Mouse (Mus musculus) MEL (cell line): ENCODE results near the gene Nmnat3. TPM values are rescaled to one million over a fixed set of nuclear protein-coding genes. Genes with fewer than 3 reads are reported as not detected.

ENCODE experiments used
- DNase-seq: peaks from one replicate; pipeline ENCODE4 v3.0.0; 2011; ENCODE audit warnings: low read depth, low spot score
- H3K27ac ChIP-seq: 2 replicates; pipeline ENCODE4 v1.5.1; 2012; ENCODE audit warnings: low read depth, mild to moderate bottlenecking, control low read depth, low read length, moderate library complexity; ENCODE audit not compliant: control insufficient read depth
- H3K27me3 ChIP-seq, 2 experiments: fragments of 150-350 bp in 1 of 2; sonication (generic) in 1 of 2; 2 replicates each; pipeline ENCODE4 v1.6.1; 2012; ENCODE audit warnings: low read length in 2 of 2, mild to moderate bottlenecking in 2 of 2, improper control_type of control experiment in 1 of 2, moderate library complexity in 1 of 2; ENCODE audit not compliant: insufficient read depth in 2 of 2, control insufficient read depth in 1 of 2
- H3K36me3 ChIP-seq, 2 experiments: 2 replicates each; pipeline ENCODE4 v1.6.1; 2012 to 2014; ENCODE audit warnings: low read length in 2 of 2, improper control_type of control experiment in 1 of 2, inconsistent platforms in 1 of 2, mild to moderate bottlenecking in 1 of 2; ENCODE audit not compliant: insufficient read depth in 2 of 2, control insufficient read depth in 1 of 2
- H3K4me1 ChIP-seq, 2 experiments: fragments of 150-350 bp in 1 of 2; sonication (generic) in 1 of 2; 2 replicates each; pipeline ENCODE4 v1.6.1; 2012; ENCODE audit warnings: low read length in 2 of 2, improper control_type of control experiment in 1 of 2, mild to moderate bottlenecking in 1 of 2; ENCODE audit not compliant: insufficient read depth in 2 of 2, control insufficient read depth in 1 of 2
- H3K4me3 ChIP-seq, 2 experiments: fragments of 150-350 bp in 1 of 2; sonication (generic) in 1 of 2; 2 replicates each; pipeline ENCODE4 v1.5.1; 2012; ENCODE audit warnings: low read depth in 2 of 2, low read length in 2 of 2, mild to moderate bottlenecking in 2 of 2, moderate library complexity in 2 of 2, control low read depth in 1 of 2, improper control_type of control experiment in 1 of 2; ENCODE audit not compliant: control insufficient read depth in 1 of 2, insufficient read depth in 1 of 2
- H3K79me2 ChIP-seq: 2 replicates; pipeline ENCODE4 v1.6.1; 2012; ENCODE audit warnings: mild to moderate bottlenecking, low read length, moderate library complexity; ENCODE audit not compliant: control insufficient read depth, poor library complexity, insufficient read depth
- H3K9ac ChIP-seq: 2 replicates; pipeline ENCODE4 v1.6.1; 2012; ENCODE audit warnings: low read depth, mild to moderate bottlenecking, control low read depth, low read length, moderate library complexity; ENCODE audit not compliant: control insufficient read depth, poor library complexity, severe bottlenecking
- H3K9me3 ChIP-seq: fragments of 150-350 bp; sonication (generic); replicated peaks from 2 replicates; pipeline ENCODE4 v1.6.1; 2012; ENCODE audit warnings: mild to moderate bottlenecking, low read length, improper control_type of control experiment, moderate library complexity; ENCODE audit not compliant: insufficient read depth
- CTCF ChIP-seq, 3 experiments: IDR thresholded peaks in 2 of 3; conservative IDR thresholded peaks in 1 of 3; 2 replicates each; pipeline ENCODE4 v1.5.1; 2011 to 2012; ENCODE audit warnings: low read length in 3 of 3, low read depth in 2 of 3, mild to moderate bottlenecking in 2 of 3, improper control_type of control experiment in 1 of 3, inconsistent platforms in 1 of 3, mixed read lengths in 1 of 3, moderate library complexity in 1 of 3; ENCODE audit not compliant: control insufficient read depth in 1 of 3, insufficient read depth in 1 of 3, poor library complexity in 1 of 3, severe bottlenecking in 1 of 3
- ELF1 ChIP-seq: IDR thresholded peaks from 2 replicates; pipeline ENCODE4 v1.6.1; 2014; ENCODE audit warnings: low read depth, mild to moderate bottlenecking, inconsistent platforms, low read length, improper control_type of control experiment, moderate library complexity
- EP300 ChIP-seq, 2 experiments: IDR thresholded peaks; 2 replicates each; pipeline ENCODE4 v1.6.1; 2011; ENCODE audit warnings: improper control_type of control experiment in 2 of 2, low read length in 2 of 2, low read depth in 1 of 2, mild to moderate bottlenecking in 1 of 2
- ETS1 ChIP-seq: IDR thresholded peaks from 2 replicates; pipeline ENCODE4 v1.6.1; 2012; ENCODE audit warnings: low read depth, mild to moderate bottlenecking, inconsistent platforms, low read length, improper control_type of control experiment, moderate library complexity
- GATA1 ChIP-seq: IDR thresholded peaks from 2 replicates; pipeline ENCODE4 v1.6.1; 2011; ENCODE audit warnings: low read depth, low read length, improper control_type of control experiment
- MAX ChIP-seq: IDR thresholded peaks from 2 replicates; pipeline ENCODE4 v1.6.1; 2011; ENCODE audit warnings: low read length, improper control_type of control experiment
- MEF2A ChIP-seq: IDR thresholded peaks from 2 replicates; pipeline ENCODE4 v1.6.1; 2014; ENCODE audit warnings: low read depth, mild to moderate bottlenecking, inconsistent platforms, low read length, improper control_type of control experiment; ENCODE audit not compliant: poor library complexity, insufficient replicate concordance, severe bottlenecking; ENCODE audit errors: extremely low read depth
- MYB ChIP-seq: IDR thresholded peaks from 2 replicates; pipeline ENCODE4 v1.6.1; 2011; ENCODE audit warnings: mild to moderate bottlenecking, low read depth, low read length, improper control_type of control experiment
- MYC ChIP-seq: IDR thresholded peaks from 2 replicates; pipeline ENCODE4 v1.6.1; 2011; ENCODE audit warnings: low read depth, mild to moderate bottlenecking, low read length, improper control_type of control experiment, moderate library complexity
- NELFE ChIP-seq: IDR thresholded peaks from 2 replicates; pipeline ENCODE4 v1.6.1; 2011; ENCODE audit warnings: low read depth, low read length, improper control_type of control experiment
- NRF1 ChIP-seq: IDR thresholded peaks from 2 replicates; pipeline ENCODE4 v1.6.1; 2014; ENCODE audit warnings: low read depth, mild to moderate bottlenecking, inconsistent platforms, low read length, improper control_type of control experiment, moderate library complexity; ENCODE audit not compliant: poor library complexity, insufficient read depth, severe bottlenecking
- POLR2A ChIP-seq, 2 experiments: IDR thresholded peaks; 2 replicates each; pipeline ENCODE4 v1.6.1; 2011 to 2012; ENCODE audit warnings: low read length in 2 of 2, mild to moderate bottlenecking in 2 of 2, control low read depth in 1 of 2, improper control_type of control experiment in 1 of 2, low read depth in 1 of 2, moderate library complexity in 1 of 2; ENCODE audit not compliant: control insufficient read depth in 1 of 2, insufficient read depth in 1 of 2, poor library complexity in 1 of 2
- POLR2AphosphoS2 ChIP-seq: IDR thresholded peaks from 2 replicates; pipeline ENCODE4 v1.6.1; 2011; ENCODE audit warnings: low read length, improper control_type of control experiment
- POLR2AphosphoS5 ChIP-seq: IDR thresholded peaks from 2 replicates; pipeline ENCODE4 v1.6.1; 2012; ENCODE audit warnings: low read depth, borderline replicate concordance, mild to moderate bottlenecking, inconsistent platforms, low read length, moderate library complexity, mixed read lengths
- RAD21 ChIP-seq: IDR thresholded peaks from 2 replicates; pipeline ENCODE4 v1.6.1; 2011; ENCODE audit warnings: mild to moderate bottlenecking, low read depth, low read length, improper control_type of control experiment
- SIN3A ChIP-seq: IDR thresholded peaks from 2 replicates; pipeline ENCODE4 v1.6.1; 2012; ENCODE audit warnings: low read length, improper control_type of control experiment, inconsistent platforms
- SMC3 ChIP-seq: IDR thresholded peaks from 2 replicates; pipeline ENCODE4 v1.6.1; 2011; ENCODE audit warnings: low read depth, low read length, improper control_type of control experiment
- TBP ChIP-seq: IDR thresholded peaks from 2 replicates; pipeline ENCODE4 v1.8.0; 2011; ENCODE audit warnings: low read depth, low read length, improper control_type of control experiment
- USF1 ChIP-seq: IDR thresholded peaks from 2 replicates; pipeline ENCODE4 v1.6.1; 2014; ENCODE audit warnings: low read depth, mild to moderate bottlenecking, inconsistent platforms, low read length, improper control_type of control experiment, moderate library complexity
- ZC3H11A ChIP-seq: IDR thresholded peaks from 2 replicates; pipeline ENCODE4 v1.6.1; 2012; ENCODE audit warnings: low read depth, mild to moderate bottlenecking, inconsistent platforms, low read length, improper control_type of control experiment
- ZMIZ1 ChIP-seq: IDR thresholded peaks from 2 replicates; pipeline ENCODE4 v1.6.1; 2012; ENCODE audit warnings: low read depth, mild to moderate bottlenecking, inconsistent platforms, low read length, improper control_type of control experiment, moderate library complexity
- ZNF384 ChIP-seq: IDR thresholded peaks from 2 replicates; pipeline ENCODE4 v1.6.1; 2012; ENCODE audit warnings: low read depth, mild to moderate bottlenecking, inconsistent platforms, low read length, improper control_type of control experiment
- polyA plus RNA-seq, 2 experiments: library from polyadenylated mRNA; stranded (reverse) in 1 of 2; unstranded in 1 of 2; fragments of >175 nt in 1 of 2; fragments of >200 nt in 1 of 2; gene quantifications; 2 replicates each; pipeline versions ENCODE4 v1.2.1 to v1.2.4; 2012; ENCODE audit warnings: low replicate concordance in 2 of 2, low read depth in 1 of 2; ENCODE audit not compliant: insufficient read length in 2 of 2, insufficient read depth in 1 of 2, missing spikeins in 1 of 2
- total RNA-seq: library from RNA; depleted of rRNA; stranded (reverse); fragments of 300-350 nt; gene quantifications from 2 replicates; pipeline ENCODE4 v1.2.3, GENCODE M21; 2012

The Nmnat3 gene
- total and polyA plus RNA-seq, 3 experiments: 14.4 to 15.2 TPM; not detected in 1

DNA sequence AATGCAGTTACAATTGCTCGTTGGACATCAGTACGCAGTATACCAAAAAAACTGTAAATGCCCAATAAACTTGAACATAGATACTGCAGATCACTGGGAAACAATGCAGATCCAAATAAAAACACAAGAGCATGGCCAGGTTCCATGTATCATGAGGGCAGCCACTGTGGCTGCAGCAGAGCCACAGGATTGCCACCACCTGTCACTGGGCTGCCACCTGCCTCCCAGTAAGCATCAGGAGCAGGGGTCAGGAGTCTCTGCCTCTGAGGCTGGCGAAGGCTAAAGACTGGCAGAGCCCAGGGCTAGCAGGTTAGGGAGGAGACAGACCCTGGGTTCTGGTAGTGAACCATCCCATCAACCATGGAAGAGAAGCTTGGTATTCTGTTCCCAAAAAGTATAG lies 67.7 kb downstream of the Nmnat3 start:
- no peaks in the 10 kb centered on the region for H3K4me1 ChIP-seq
- no peaks in the 10 kb centered on the region for H3K27me3 ChIP-seq
- no peak for DNase-seq
- no peak overlapping the region for H3K4me3 ChIP-seq
- H3K36me3 ChIP-seq: no peaks in the 10 kb centered on the region
- H3K9ac ChIP-seq: no peak overlapping the region
- no peaks in the 10 kb centered on the region for H3K9me3 ChIP-seq
- TF ChIP-seq NRF1 (no peak), POLR2AphosphoS5 (no peak), CTCF (IDR thresholded peaks at IDR 0.05 in 2 of 3, conservative IDR thresholded peaks at IDR 0.05 in 1 of 3; ENCODE audit: control insufficient read depth in 1 of 3, insufficient read depth in 1 of 3, low read depth in 2 of 3, low read length in 3 of 3, poor library complexity in 1 of 3, severe bottlenecking in 1 of 3) (no peak), MYC (no peak), POLR2AphosphoS2 (no peak)
- H3K79me2 ChIP-seq: no peaks in the 10 kb centered on the region
- no peak overlapping the region for H3K27ac ChIP-seq

DNA sequence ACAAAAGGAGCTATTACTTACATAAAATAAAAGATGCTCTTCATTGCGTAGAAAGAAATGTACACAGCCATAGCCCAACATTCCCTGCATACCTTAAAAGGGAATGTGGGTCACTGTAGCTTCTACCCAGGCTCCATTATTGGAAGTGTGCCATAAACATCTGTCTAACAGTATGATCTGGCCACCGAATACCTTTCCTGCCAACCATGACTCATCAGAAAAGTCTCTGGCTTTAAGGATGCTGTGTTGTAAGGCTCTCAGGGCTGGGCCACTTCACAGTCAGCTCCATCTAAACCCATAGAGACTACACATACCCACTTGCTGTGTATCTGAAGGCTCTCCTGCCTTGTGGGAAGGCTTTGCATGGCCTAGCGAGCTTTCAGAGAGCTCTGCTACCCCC lies 73.8 kb downstream of the Nmnat3 start:
- no peaks in the 10 kb centered on the region for H3K4me1 ChIP-seq
- H3K4me3 ChIP-seq: no peak overlapping the region
- no peak overlapping the region for H3K9ac ChIP-seq
- H3K27ac ChIP-seq: no peak overlapping the region
- no peaks in the 10 kb centered on the region for H3K9me3 ChIP-seq
- no peaks in the 10 kb centered on the region for H3K27me3 ChIP-seq
- peak; percentile 36 for DNase-seq
- peaks cover 0 to 4% of the 10 kb centered on the region in 2 experiments; a peak in 2 of 4 replicates for H3K36me3 ChIP-seq
- no peaks in the 10 kb centered on the region for H3K79me2 ChIP-seq
- TF ChIP-seq NRF1 (no peak), POLR2AphosphoS2 (no peak), POLR2A (IDR thresholded peaks at IDR 0.05; ENCODE audit: control insufficient read depth in 1 of 2, insufficient read depth in 1 of 2, low read depth in 1 of 2, low read length in 2 of 2, poor library complexity in 1 of 2) (no peak), ZNF384 (no peak), ELF1 (no peak)

DNA sequence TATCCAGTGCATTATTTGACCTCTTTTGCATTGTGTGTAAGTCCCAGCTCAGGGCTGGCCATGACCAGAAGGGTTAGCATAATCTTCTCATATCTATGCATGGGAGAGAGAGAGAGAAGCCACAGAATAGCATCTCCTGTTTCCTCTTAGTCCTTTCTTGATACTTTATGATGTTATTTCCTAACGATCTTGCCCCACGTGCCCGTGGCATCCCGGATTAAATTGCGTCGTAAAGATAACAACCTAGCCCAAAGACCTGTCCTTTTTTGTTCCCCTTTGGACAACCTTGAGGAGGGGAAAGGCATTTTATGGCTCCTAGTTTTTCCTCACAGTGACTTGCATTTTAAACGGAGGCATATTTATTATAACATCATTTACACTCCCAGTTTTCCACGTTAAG lies 78.8 kb downstream of the Nmnat3 start:
- Histone ChIP-seq H3K9me3 (no peaks in the 10 kb centered on the region), H3K36me3 (peaks cover 0 to 2% of the 10 kb centered on the region in 2 experiments; a peak in 2 of 4 replicates)
- DNase-seq: no peak
- TF ChIP-seq TBP (no peak), SMC3 (no peak), MYB (no peak), GATA1 (no peak), NELFE (no peak), MAX (no peak), EP300 (IDR thresholded peaks at IDR 0.05; ENCODE audit: low read depth in 1 of 2, low read length in 2 of 2) (no peak), NRF1 (no peak), USF1 (no peak), RAD21 (no peak), ETS1 (no peak), MEF2A (no peak), SIN3A (no peak), ZMIZ1 (no peak), POLR2AphosphoS5 (no peak), ZC3H11A (no peak)
- TF ChIP-seq, all 39 proteins: peak for 0
- H3K27me3 ChIP-seq: no peaks in the 10 kb centered on the region
- H3K9ac ChIP-seq: no peak overlapping the region
- no peaks in the 10 kb centered on the region for H3K79me2 ChIP-seq
- H3K27ac ChIP-seq: no peak overlapping the region
- H3K4me1 ChIP-seq: no peaks in the 10 kb centered on the region
- H3K4me3 ChIP-seq: no peak overlapping the region
